Mouse (Mus musculus): ENCODE measurements around the gene Itga4. TPM values are rescaled to one million over a fixed set of nuclear protein-coding genes. Genes with fewer than 3 reads are reported as not detected.
A peak's percentile ranks its signal among the peaks of the same experiment; 100 is the strongest.

The Itga4 gene
- polyA plus RNA-seq, 1 experiment from 2014 or later: 3.1 TPM

DNA sequence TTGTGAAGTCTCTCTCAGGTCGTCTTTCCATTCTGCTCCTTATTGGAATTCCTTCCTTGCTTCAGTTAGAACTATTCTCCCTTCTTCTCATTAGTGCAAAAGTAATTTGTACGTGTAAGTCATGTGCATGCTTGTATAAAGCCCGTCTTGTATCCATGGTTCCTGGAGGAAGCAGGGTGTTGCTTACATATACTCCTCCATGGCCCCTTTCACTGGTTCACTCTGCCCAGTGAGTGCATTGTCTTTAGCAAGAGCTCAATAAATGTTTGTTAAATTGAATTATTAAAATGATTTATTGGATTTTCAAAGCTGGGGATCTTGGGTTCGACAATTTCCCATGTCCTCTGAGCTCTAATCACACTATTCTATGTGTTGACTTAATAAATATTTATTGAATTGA lies 29.0 kb downstream of the Itga4 start:
- Histone ChIP-seq H3K4me2 (ENCODE audit: low read length) (no peak overlapping the region), H3K27me3 (replicated peaks; ENCODE audit: control insufficient read depth, insufficient read depth, low read length) (no peaks in the 10 kb centered on the region), H3K9ac (replicated peaks; ENCODE audit: low read depth, low read length) (no peak overlapping the region), H3K27ac (ENCODE audit: low read length) (no peak overlapping the region), H3K36me3 (ENCODE audit: control insufficient read depth, insufficient read depth) (no peaks in the 10 kb centered on the region; the same call in 1 of the 2 replicates), H3K9me3 (ENCODE audit: control insufficient read depth, low read length) (no peaks in the 10 kb centered on the region), H3K4me3 (replicated peaks; ENCODE audit: low read length) (no peak overlapping the region), H3K4me1 (replicated peaks; ENCODE audit: control insufficient read depth, insufficient read depth, low read length) (no peaks in the 10 kb centered on the region)
- WGBS: 81% methylated on average over 4 of the region's 4 CpGs
- ATAC-seq: no peak

DNA sequence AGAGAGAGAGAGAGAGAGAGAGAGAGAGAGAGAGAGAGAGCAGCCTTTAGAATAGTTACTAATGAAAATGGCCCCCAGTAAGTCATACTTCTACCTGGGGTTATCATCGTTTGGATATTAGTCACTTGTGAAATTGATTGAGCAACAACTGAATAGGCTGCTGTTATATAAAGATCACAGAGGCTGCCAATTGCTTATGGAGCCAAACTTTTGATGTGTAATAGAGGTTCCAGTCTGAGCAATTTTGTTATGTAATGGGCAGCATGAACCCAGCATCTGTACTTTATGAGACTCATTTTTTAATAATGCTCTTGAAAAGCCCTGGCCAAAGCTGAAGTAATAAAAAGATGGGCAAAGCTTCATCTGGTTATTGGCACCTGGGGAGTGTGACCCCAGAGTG lies 34.9 kb downstream of the Itga4 start:
- ATAC-seq: no peak
- no peak overlapping the region for H3K9ac ChIP-seq (replicated peaks; ENCODE audit: low read depth, low read length)
- no peak overlapping the region for H3K27ac ChIP-seq (ENCODE audit: low read length)
- no peaks in the 10 kb centered on the region for H3K27me3 ChIP-seq (replicated peaks; ENCODE audit: control insufficient read depth, insufficient read depth, low read length)
- peaks cover 8% of the 10 kb centered on the region for H3K4me1 ChIP-seq (replicated peaks; ENCODE audit: control insufficient read depth, insufficient read depth, low read length)
- no peaks in the 10 kb centered on the region for H3K9me3 ChIP-seq (ENCODE audit: control insufficient read depth, low read length)
- H3K4me3 ChIP-seq (replicated peaks; ENCODE audit: low read length): no peak overlapping the region
- WGBS: 79% methylated on average over 1 of the region's 1 CpGs
- no peaks in the 10 kb centered on the region for H3K36me3 ChIP-seq (ENCODE audit: control insufficient read depth, insufficient read depth)
- no peak overlapping the region for H3K4me2 ChIP-seq (ENCODE audit: low read length)

DNA sequence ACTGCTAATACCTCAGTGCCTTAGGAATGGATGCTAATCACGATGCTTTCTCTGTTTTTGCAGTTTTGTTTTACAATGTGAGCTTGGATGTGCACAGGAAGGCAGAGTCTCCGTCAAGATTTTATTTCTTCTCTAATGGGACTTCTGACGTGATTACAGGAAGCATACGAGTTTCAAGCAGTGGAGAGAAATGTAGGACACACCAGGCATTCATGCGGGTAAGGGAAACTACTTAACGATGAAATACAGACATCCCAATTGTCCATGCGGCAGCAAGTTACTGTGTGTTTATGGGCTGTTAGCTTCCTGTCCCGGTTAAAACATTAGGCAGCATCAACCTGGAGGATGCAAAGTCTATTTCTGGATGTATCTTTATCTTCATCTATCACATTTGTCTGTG lies 36.7 kb downstream of the Itga4 start:
- no peak overlapping the region for H3K4me2 ChIP-seq (ENCODE audit: low read length)
- no peaks in the 10 kb centered on the region for H3K9me3 ChIP-seq (ENCODE audit: control insufficient read depth, low read length)
- peaks cover 8% of the 10 kb centered on the region for H3K4me1 ChIP-seq (replicated peaks; ENCODE audit: control insufficient read depth, insufficient read depth, low read length)
- H3K36me3 ChIP-seq (ENCODE audit: control insufficient read depth, insufficient read depth): no peaks in the 10 kb centered on the region
- WGBS: 53% methylated on average over 8 of the region's 8 CpGs
- no peak for ATAC-seq
- H3K9ac ChIP-seq (replicated peaks; ENCODE audit: low read depth, low read length): no peak overlapping the region
- H3K27me3 ChIP-seq (replicated peaks; ENCODE audit: control insufficient read depth, insufficient read depth, low read length): no peaks in the 10 kb centered on the region
- H3K27ac ChIP-seq (ENCODE audit: low read length): no peak overlapping the region
- H3K4me3 ChIP-seq (replicated peaks; ENCODE audit: low read length): no peak overlapping the region

DNA sequence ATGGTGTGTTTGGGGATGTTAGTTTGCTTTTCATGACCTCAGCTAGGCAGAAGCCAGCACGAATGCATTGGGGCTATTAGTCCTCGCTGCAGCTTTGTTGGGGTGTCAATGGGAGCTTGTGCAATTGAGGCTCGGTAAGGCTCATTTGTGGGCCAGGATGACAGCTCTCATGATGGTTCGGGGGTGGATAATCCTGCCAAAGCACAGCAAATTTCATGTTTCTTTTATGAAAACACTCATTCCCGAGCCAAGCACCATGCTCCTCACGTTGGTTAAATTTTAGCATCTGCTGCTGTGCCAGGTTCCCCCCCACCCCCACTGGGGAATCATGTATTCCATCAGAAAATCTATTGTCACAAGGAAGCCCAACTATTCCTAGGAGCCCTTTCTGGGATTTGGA lies 37.2 kb downstream of the Itga4 start:
- WGBS: 39% methylated on average over 6 of the region's 6 CpGs
- Histone ChIP-seq H3K36me3 (ENCODE audit: control insufficient read depth, insufficient read depth) (no peaks in the 10 kb centered on the region), H3K4me3 (replicated peaks; ENCODE audit: low read length) (no peak overlapping the region), H3K9ac (replicated peaks; ENCODE audit: low read depth, low read length) (no peak overlapping the region), H3K4me1 (replicated peaks; ENCODE audit: control insufficient read depth, insufficient read depth, low read length) (peaks cover 8% of the 10 kb centered on the region), H3K4me2 (ENCODE audit: low read length) (no peak overlapping the region), H3K9me3 (ENCODE audit: control insufficient read depth, low read length) (no peaks in the 10 kb centered on the region), H3K27me3 (replicated peaks; ENCODE audit: control insufficient read depth, insufficient read depth, low read length) (no peaks in the 10 kb centered on the region), H3K27ac (ENCODE audit: low read length) (no peak overlapping the region)
- no peak for ATAC-seq

DNA sequence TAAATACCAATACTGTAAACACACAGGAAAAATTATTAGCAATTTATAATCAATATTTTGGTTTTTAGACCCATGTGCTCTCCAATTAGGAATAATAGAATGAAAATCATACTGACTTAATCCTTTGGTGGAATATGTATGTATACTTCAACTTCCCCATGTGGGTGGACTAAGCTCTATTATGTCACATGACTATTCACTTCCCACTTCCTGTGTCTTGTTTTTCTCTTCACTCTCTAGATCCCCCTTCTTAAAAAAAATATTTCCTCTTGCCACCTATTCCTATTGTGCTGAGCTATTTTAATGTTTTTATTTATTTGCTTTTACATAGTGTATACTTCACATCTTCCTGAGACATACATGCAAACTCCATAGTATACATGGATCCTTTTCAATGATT lies 47.2 kb downstream of the Itga4 start:
- no peak overlapping the region for H3K27ac ChIP-seq (ENCODE audit: low read length)
- no peaks in the 10 kb centered on the region for H3K36me3 ChIP-seq (ENCODE audit: control insufficient read depth, insufficient read depth)
- no peak overlapping the region for H3K9ac ChIP-seq (replicated peaks; ENCODE audit: low read depth, low read length)
- ATAC-seq: no peak
- H3K4me1 ChIP-seq (replicated peaks; ENCODE audit: control insufficient read depth, insufficient read depth, low read length): no peaks in the 10 kb centered on the region
- no peak overlapping the region for H3K4me3 ChIP-seq (replicated peaks; ENCODE audit: low read length)
- H3K9me3 ChIP-seq (ENCODE audit: control insufficient read depth, low read length): no peaks in the 10 kb centered on the region
- H3K27me3 ChIP-seq (replicated peaks; ENCODE audit: control insufficient read depth, insufficient read depth, low read length): no peaks in the 10 kb centered on the region
- no peak overlapping the region for H3K4me2 ChIP-seq (ENCODE audit: low read length)

DNA sequence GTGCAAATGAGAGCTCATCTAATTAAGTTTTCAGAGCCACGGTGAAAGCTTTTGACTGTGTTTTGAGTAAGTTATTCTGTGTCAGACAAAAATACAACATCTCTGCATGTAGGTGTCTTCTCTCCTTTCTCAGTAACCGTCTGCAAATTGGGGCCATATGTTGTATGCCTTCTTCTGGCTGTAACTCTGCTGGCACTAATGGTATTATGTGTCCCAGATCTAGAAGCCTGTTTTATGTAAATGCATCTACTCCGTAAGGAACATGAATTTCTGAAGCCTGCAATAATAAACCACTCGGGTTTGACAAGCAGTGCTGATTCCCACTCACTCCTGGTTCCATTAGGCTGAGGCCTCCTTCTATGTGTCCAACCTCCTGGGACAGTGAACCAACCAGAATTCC lies 52.3 kb downstream of the Itga4 start:
- H3K27ac ChIP-seq (ENCODE audit: low read length): no peak overlapping the region
- no peak overlapping the region for H3K4me3 ChIP-seq (replicated peaks; ENCODE audit: low read length)
- H3K9ac ChIP-seq (replicated peaks; ENCODE audit: low read depth, low read length): no peak overlapping the region
- no peaks in the 10 kb centered on the region for H3K9me3 ChIP-seq (ENCODE audit: control insufficient read depth, low read length)
- no peak overlapping the region for H3K4me2 ChIP-seq (ENCODE audit: low read length)
- no peaks in the 10 kb centered on the region for H3K36me3 ChIP-seq (ENCODE audit: control insufficient read depth, insufficient read depth)
- peaks cover 3% of the 10 kb centered on the region for H3K4me1 ChIP-seq (replicated peaks; ENCODE audit: control insufficient read depth, insufficient read depth, low read length)
- peak; percentile 50; the same call in 1 of the 2 replicates for ATAC-seq
- 46% methylated on average over 4 of the region's 4 CpGs for WGBS
- H3K27me3 ChIP-seq (replicated peaks; ENCODE audit: control insufficient read depth, insufficient read depth, low read length): no peaks in the 10 kb centered on the region

DNA sequence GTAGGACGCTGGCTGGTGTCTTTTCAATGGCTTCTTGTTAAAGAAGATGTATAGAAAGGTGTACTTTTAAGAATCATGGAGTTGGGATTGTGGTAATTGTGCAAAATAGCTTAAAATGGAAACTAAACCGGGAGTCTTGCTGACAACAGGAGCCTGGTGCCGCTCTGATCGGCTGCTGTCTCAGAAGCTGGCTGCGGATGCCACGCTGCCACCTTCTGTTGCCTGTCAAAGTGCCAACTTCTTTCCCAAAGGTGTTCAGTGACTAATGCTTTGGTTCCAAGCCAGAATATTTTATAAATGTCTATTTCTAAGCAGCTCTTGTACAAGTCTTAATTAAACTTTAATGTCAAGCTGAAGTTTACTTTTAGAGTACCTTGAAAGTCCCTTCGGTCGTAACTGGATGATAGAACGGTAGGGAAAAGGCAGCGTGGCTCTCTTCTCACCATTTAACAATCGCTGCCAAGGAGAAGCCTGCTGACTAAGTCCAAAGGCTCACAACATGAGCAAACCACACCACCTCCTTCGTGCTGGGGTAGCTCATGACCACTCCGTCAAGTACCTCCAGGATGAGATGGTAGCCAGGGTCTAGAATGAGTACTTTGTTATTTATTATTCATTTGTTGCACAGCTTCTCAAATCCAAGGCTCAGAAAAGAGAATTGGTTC lies 54.4 kb downstream of the Itga4 start:
- 48% methylated on average over 13 of the region's 13 CpGs for WGBS
- ATAC-seq: peak; percentile 75
- H3K9ac ChIP-seq (replicated peaks; ENCODE audit: low read depth, low read length): no peak overlapping the region
- peaks cover 3% of the 10 kb centered on the region for H3K4me1 ChIP-seq (replicated peaks; ENCODE audit: control insufficient read depth, insufficient read depth, low read length)
- no peaks in the 10 kb centered on the region for H3K36me3 ChIP-seq (ENCODE audit: control insufficient read depth, insufficient read depth)
- H3K27ac ChIP-seq (ENCODE audit: low read length): peak overlapping the region; percentile 7; the same call in 1 of the 2 replicates
- H3K4me2 ChIP-seq (ENCODE audit: low read length): no peak overlapping the region
- no peaks in the 10 kb centered on the region for H3K27me3 ChIP-seq (replicated peaks; ENCODE audit: control insufficient read depth, insufficient read depth, low read length)
- no peak overlapping the region for H3K4me3 ChIP-seq (replicated peaks; ENCODE audit: low read length)
- H3K9me3 ChIP-seq (ENCODE audit: control insufficient read depth, low read length): no peaks in the 10 kb centered on the region

DNA sequence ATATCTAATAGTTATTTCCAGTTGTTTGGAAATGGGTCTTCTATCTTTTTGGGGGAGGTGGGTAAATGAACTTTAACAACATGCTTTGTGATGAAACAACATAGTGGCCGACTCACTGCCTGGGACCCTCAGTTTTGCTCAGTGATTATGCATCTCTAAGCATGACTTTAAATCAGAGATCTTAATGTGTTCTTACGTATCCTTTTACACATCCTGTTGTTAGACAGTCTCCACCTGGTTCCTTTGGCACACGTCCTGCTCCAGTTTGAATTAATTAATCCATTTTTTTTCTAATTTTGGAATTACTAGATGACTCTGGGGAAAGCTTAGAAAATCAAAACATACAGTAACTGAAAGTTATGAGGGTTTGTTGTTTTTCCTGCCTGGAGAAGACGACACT lies 57.3 kb downstream of the Itga4 start:
- 53% methylated on average over 4 of the region's 4 CpGs for WGBS
- H3K9me3 ChIP-seq (ENCODE audit: control insufficient read depth, low read length): no peaks in the 10 kb centered on the region
- no peak overlapping the region for H3K27ac ChIP-seq (ENCODE audit: low read length)
- no peak overlapping the region for H3K4me3 ChIP-seq (replicated peaks; ENCODE audit: low read length)
- H3K4me1 ChIP-seq (replicated peaks; ENCODE audit: control insufficient read depth, insufficient read depth, low read length): peaks cover 10% of the 10 kb centered on the region
- no peak overlapping the region for H3K4me2 ChIP-seq (ENCODE audit: low read length)
- no peaks in the 10 kb centered on the region for H3K36me3 ChIP-seq (ENCODE audit: control insufficient read depth, insufficient read depth)
- H3K9ac ChIP-seq (replicated peaks; ENCODE audit: low read depth, low read length): no peak overlapping the region
- peak; percentile 61 for ATAC-seq
- no peaks in the 10 kb centered on the region for H3K27me3 ChIP-seq (replicated peaks; ENCODE audit: control insufficient read depth, insufficient read depth, low read length)

DNA sequence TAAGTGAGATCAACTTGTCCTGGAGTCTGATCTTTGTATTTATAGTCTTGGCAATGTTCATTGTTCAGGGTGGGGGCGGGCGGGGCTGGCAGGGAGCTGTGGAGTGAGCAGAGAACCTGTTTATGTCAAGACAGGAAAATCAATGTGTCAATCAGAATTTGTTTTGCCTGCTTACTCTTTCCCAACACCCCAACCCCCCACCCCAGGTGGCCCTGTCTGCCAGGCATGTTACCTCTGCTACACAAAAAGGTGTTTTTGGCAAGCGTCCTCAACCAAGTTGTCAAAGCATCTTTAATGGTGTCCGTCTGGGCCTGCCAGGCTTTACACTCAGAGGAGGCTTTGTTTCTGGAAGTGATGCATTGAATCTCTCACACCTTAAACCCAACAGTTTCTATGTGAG lies 59.9 kb downstream of the Itga4 start:
- no peaks in the 10 kb centered on the region for H3K27me3 ChIP-seq (replicated peaks; ENCODE audit: control insufficient read depth, insufficient read depth, low read length)
- H3K36me3 ChIP-seq (ENCODE audit: control insufficient read depth, insufficient read depth): no peaks in the 10 kb centered on the region
- H3K4me2 ChIP-seq (ENCODE audit: low read length): no peak overlapping the region
- H3K9ac ChIP-seq (replicated peaks; ENCODE audit: low read depth, low read length): no peak overlapping the region
- H3K27ac ChIP-seq (ENCODE audit: low read length): no peak overlapping the region
- peaks cover 7% of the 10 kb centered on the region for H3K4me1 ChIP-seq (replicated peaks; ENCODE audit: control insufficient read depth, insufficient read depth, low read length)
- H3K4me3 ChIP-seq (replicated peaks; ENCODE audit: low read length): no peak overlapping the region
- ATAC-seq: peak; percentile 54; the same call in 1 of the 2 replicates
- no peaks in the 10 kb centered on the region for H3K9me3 ChIP-seq (ENCODE audit: control insufficient read depth, low read length)
- WGBS: 49% methylated on average over 4 of the region's 4 CpGs
